Mouse (Mus musculus): ENCODE data around the gene Cdh13. TPM values are rescaled to one million over a fixed set of nuclear protein-coding genes. Genes with fewer than 3 reads are reported as not detected.

Cdh13 gene
- polyA plus RNA-seq, 1 experiment from 2014 or later = 5.6 TPM

DNA sequence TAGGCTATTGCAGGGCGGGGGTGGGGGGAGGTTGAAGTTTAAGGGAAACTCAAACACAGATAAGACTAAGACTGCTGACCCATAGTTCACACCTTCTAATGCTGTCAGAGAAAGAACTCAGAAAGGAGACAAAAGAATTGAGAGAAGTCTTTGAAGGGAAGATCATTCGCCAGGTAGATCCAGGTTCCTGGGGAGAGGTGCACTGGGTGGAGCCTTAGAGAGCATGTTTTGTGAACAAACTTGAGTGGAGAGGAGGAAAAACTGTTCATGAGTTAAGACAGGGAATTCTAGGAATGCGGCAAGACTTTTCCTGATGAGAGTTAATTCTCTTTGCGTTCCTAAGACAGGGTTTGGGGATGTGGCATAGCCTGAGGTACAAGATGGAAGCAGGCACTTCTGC lies 366.4 kb downstream of the Cdh13 start:
- H3K4me2 ChIP-seq (replicated peaks; ENCODE audit: low read depth) = no peak overlapping the region
- H3K4me1 ChIP-seq (replicated peaks; ENCODE audit: control insufficient read depth, insufficient read depth, low read length) = no peaks in the 10 kb centered on the region
- H3K27ac ChIP-seq (ENCODE audit: low read depth, low read length) = no peak overlapping the region
- ATAC-seq = no peak
- H3K9me3 ChIP-seq (ENCODE audit: control insufficient read depth) = no peaks in the 10 kb centered on the region
- H3K27me3 ChIP-seq (replicated peaks; ENCODE audit: control insufficient read depth, insufficient read depth, low read length) = no peaks in the 10 kb centered on the region
- WGBS = 56% methylated on average over 4 of the region's 4 CpGs
- H3K36me3 ChIP-seq (ENCODE audit: control insufficient read depth, insufficient read depth) = no peaks in the 10 kb centered on the region
- H3K4me3 ChIP-seq (ENCODE audit: low read depth, low read length) = no peak overlapping the region
- no peak for TF ChIP-seq CTCF (IDR thresholded peaks at IDR 0.05; ENCODE audit: low read depth)
- H3K9ac ChIP-seq (ENCODE audit: low read depth, low read length) = no peak overlapping the region

DNA sequence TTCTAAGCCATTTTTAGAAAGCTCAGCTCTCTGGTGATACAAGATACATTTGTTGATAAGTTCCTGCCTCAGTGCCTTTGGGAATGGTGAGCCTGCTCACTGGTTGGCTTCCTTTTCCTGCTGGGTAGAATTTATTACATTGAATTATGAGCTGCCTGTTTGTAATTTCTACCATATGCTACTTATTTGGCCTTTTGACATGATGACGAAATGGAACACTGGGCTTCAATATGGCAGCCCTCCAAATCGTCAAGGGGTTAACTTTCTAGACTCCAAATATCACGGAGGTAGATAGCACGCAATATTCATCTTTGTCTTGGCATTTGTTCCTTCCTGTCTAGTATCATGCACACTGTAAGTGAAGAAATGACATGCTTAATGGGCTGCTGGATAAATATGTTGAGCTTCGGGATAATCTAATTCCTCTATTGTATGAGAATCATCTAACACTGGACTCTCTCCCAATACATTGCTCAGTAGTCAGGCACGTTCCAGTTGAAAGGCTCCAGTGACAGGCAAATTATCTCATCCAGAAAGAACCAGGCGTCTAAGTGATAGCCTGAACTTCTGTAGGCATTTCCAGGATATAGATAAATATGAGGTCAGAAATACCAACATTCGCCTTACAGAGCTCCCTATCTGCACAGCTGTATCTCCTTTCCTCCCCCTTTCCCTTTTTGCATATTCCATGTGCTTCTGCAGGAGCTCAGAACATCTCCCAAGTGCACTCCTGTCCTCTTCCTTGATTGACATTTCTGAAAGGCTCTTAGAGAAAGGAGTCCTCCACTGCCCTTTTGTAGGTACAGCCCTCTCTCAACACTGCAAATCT lies 378.7 kb downstream of the Cdh13 start:
- Histone ChIP-seq H3K9ac (ENCODE audit: low read depth, low read length) (no peak overlapping the region), H3K9me3 (ENCODE audit: control insufficient read depth) (no peaks in the 10 kb centered on the region), H3K27me3 (replicated peaks; ENCODE audit: control insufficient read depth, insufficient read depth, low read length) (no peaks in the 10 kb centered on the region), H3K4me3 (ENCODE audit: low read depth, low read length) (no peak overlapping the region), H3K27ac (ENCODE audit: low read depth, low read length) (no peak overlapping the region), H3K36me3 (ENCODE audit: control insufficient read depth, insufficient read depth) (no peaks in the 10 kb centered on the region), H3K4me1 (replicated peaks; ENCODE audit: control insufficient read depth, insufficient read depth, low read length) (no peaks in the 10 kb centered on the region), H3K4me2 (replicated peaks; ENCODE audit: low read depth) (no peak overlapping the region)
- WGBS = 70% methylated on average over 8 of the region's 8 CpGs
- no peak for ATAC-seq
- no peak for TF ChIP-seq CTCF (IDR thresholded peaks at IDR 0.05; ENCODE audit: low read depth)

DNA sequence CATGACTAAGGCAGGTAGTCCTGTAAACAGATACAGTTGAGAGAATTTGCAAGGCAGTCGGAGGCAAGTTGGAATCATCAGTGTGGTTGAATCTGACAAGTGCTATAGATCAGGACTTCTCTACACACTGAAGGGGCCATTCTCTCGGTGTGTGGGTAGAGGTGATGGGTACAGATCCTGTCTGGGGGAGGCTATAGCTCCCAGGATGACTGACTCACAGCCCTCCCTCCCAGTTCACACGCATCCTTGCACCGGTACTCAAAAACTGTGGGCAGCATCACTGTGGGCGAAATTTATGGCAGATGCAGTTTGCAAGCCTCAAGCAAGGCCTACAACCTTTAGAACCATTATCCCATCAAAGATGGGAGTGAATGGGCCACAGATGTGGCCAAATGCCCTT lies 381.5 kb downstream of the Cdh13 start:
- TF ChIP-seq CTCF (IDR thresholded peaks at IDR 0.05; ENCODE audit: low read depth) = no peak
- no peak overlapping the region for H3K4me3 ChIP-seq (ENCODE audit: low read depth, low read length)
- no peak overlapping the region for H3K4me2 ChIP-seq (replicated peaks; ENCODE audit: low read depth)
- no peak overlapping the region for H3K27ac ChIP-seq (ENCODE audit: low read depth, low read length)
- WGBS = 84% methylated on average over 5 of the region's 5 CpGs
- no peak for ATAC-seq
- no peaks in the 10 kb centered on the region for H3K4me1 ChIP-seq (replicated peaks; ENCODE audit: control insufficient read depth, insufficient read depth, low read length)
- H3K9ac ChIP-seq (ENCODE audit: low read depth, low read length) = no peak overlapping the region
- H3K36me3 ChIP-seq (ENCODE audit: control insufficient read depth, insufficient read depth) = no peaks in the 10 kb centered on the region
- no peaks in the 10 kb centered on the region for H3K9me3 ChIP-seq (ENCODE audit: control insufficient read depth)
- H3K27me3 ChIP-seq (replicated peaks; ENCODE audit: control insufficient read depth, insufficient read depth, low read length) = no peaks in the 10 kb centered on the region

DNA sequence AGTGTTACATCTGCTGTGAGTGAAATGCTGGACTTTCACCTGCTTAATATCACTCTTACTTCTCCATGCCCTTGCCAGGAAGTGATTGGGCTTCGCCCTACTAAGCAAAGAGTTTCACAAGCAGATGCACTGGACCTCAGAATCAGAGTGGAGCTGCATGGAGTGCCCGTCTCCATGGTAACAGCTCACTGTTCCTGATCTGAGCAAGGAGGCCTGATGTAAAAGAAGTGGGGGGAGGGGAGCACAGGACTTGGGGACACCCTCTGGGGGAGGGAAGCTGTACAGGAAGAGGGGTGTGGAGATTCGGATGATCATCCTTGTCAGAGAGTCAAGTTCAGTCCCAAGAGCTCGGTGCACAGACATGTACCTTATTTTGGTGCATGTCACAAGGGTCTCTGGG lies 384.2 kb downstream of the Cdh13 start:
- Histone ChIP-seq H3K9ac (ENCODE audit: low read depth, low read length) (no peak overlapping the region), H3K36me3 (ENCODE audit: control insufficient read depth, insufficient read depth) (no peaks in the 10 kb centered on the region), H3K27me3 (replicated peaks; ENCODE audit: control insufficient read depth, insufficient read depth, low read length) (no peaks in the 10 kb centered on the region), H3K9me3 (ENCODE audit: control insufficient read depth) (no peaks in the 10 kb centered on the region), H3K4me1 (replicated peaks; ENCODE audit: control insufficient read depth, insufficient read depth, low read length) (no peaks in the 10 kb centered on the region), H3K4me2 (replicated peaks; ENCODE audit: low read depth) (no peak overlapping the region), H3K27ac (ENCODE audit: low read depth, low read length) (no peak overlapping the region), H3K4me3 (ENCODE audit: low read depth, low read length) (no peak overlapping the region)
- no peak for TF ChIP-seq CTCF (IDR thresholded peaks at IDR 0.05; ENCODE audit: low read depth)
- ATAC-seq = no peak
- 83% methylated on average over 4 of the region's 4 CpGs for WGBS

DNA sequence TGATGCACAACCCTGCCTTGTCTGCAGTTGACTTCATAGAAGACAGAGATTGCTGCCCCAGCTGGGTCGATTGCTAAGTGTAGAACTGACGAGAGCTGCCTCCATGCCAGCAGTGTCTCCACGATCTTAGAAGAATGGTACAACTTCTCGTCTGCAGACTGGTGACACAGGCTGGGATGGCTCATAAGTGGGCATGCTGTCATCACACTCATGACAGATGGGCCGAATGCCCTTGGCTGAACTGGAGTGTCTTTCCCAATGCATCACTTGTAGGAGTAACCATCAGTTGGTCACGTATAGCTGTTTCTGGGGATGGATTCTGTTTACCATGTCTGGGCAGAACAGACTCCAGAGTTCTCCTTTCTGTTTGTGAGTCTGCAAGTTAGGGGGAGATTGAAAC lies 392.7 kb downstream of the Cdh13 start:
- Histone ChIP-seq H3K27ac (ENCODE audit: low read depth, low read length) (no peak overlapping the region), H3K27me3 (replicated peaks; ENCODE audit: control insufficient read depth, insufficient read depth, low read length) (no peaks in the 10 kb centered on the region), H3K9me3 (ENCODE audit: control insufficient read depth) (no peaks in the 10 kb centered on the region), H3K36me3 (ENCODE audit: control insufficient read depth, insufficient read depth) (no peaks in the 10 kb centered on the region), H3K9ac (ENCODE audit: low read depth, low read length) (no peak overlapping the region), H3K4me3 (ENCODE audit: low read depth, low read length) (no peak overlapping the region), H3K4me2 (replicated peaks; ENCODE audit: low read depth) (no peak overlapping the region), H3K4me1 (replicated peaks; ENCODE audit: control insufficient read depth, insufficient read depth, low read length) (no peaks in the 10 kb centered on the region)
- no peak for ATAC-seq
- WGBS = 84% methylated on average over 6 of the region's 6 CpGs
- no peak for TF ChIP-seq CTCF (IDR thresholded peaks at IDR 0.05; ENCODE audit: low read depth)

DNA sequence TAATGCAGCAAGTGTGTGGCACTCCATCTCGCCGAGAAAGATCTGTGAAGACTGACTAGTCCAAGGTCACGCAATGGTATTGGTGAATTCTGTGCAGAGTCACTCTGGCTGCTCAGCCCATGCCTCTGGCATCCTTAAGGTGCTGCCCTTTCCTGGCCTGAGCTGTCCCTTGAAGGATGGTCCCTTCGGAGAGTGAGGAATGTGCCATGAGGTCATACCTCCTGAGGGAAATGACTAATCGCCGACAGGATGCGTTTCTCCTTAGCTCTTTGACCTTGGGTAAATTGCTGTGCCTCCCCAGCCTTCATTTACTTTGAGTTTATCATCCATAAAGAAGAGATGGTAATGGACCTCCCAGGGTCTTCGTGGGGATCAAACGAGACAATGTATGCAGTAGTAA lies 395.8 kb downstream of the Cdh13 start:
- Histone ChIP-seq H3K4me3 (ENCODE audit: low read depth, low read length) (no peak overlapping the region), H3K36me3 (ENCODE audit: control insufficient read depth, insufficient read depth) (no peaks in the 10 kb centered on the region), H3K27ac (ENCODE audit: low read depth, low read length) (no peak overlapping the region), H3K9ac (ENCODE audit: low read depth, low read length) (no peak overlapping the region), H3K27me3 (replicated peaks; ENCODE audit: control insufficient read depth, insufficient read depth, low read length) (no peaks in the 10 kb centered on the region), H3K9me3 (ENCODE audit: control insufficient read depth) (no peaks in the 10 kb centered on the region), H3K4me2 (replicated peaks; ENCODE audit: low read depth) (no peak overlapping the region), H3K4me1 (replicated peaks; ENCODE audit: control insufficient read depth, insufficient read depth, low read length) (no peaks in the 10 kb centered on the region)
- TF ChIP-seq CTCF (IDR thresholded peaks at IDR 0.05; ENCODE audit: low read depth) = no peak
- WGBS = 59% methylated on average over 9 of the region's 9 CpGs
- no peak for ATAC-seq
